Mouse (Mus musculus): ENCODE measurements around the gene Ptcra. TPM values are rescaled to one million over a fixed set of nuclear protein-coding genes. Genes with fewer than 3 reads are reported as not detected.
A peak's percentile ranks its signal among the peaks of the same experiment; 100 is the strongest.
"Not testable (repeated sequence)": the region's sequence is repeated elsewhere in the genome, so short reads cannot be mapped to it uniquely, and the experiment has no call there.

Gene Ptcra
- polyA plus RNA-seq (2016; fragmentation: Nextera tagmentation; extraction: Ambion mirVana) = 0.39 and 0.60 TPM in 2 replicates

DNA sequence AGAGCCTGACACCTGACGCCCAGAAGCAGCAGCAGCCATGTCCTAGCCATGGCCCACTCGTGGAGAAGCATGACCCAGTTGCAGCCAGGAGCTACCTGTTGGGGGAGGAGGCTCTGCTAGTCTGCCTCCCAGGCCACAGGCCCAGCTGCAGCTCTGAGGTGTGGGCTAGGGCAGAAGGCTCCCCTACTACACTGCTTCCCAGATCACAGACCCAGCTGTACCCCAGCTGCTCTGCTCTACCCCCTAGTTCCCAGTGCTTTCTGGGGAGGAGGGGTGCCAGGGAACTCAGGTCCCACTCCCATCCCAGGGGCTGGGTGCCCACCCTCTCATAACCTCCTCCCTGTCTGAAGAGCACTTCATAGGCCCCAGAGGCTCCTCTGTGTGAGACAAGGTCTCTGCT is at the start of gene Ptcra:
Ptcra (minus strand) TSS at position 169 of the 400 bp plus-strand sequence.
- Histone ChIP-seq H3K36me3 (no peaks in the 10 kb centered on the region), H3K27ac (no peak within 1 kb of the TSS), H3K4me3 (no peak within 1 kb of the TSS), H3K4me1 (peaks cover 5% of the 10 kb centered on the region; the same call in 1 of the 2 replicates), H3K27me3 (ENCODE audit: insufficient read depth, poor library complexity, severe bottlenecking) (no peaks in the 10 kb centered on the region), H3K9me3 (no peaks in the 10 kb centered on the region)
- DNase-seq (ENCODE audit: low spot score) = no peak
- WGBS = 72% methylated on average over 2 of the region's 2 CpGs

- no peaks in the 10 kb centered on the region for H3K4me1 ChIP-seq
- H3K36me3 ChIP-seq = peaks cover 53% of the 10 kb centered on the region
- DNase-seq (ENCODE audit: low spot score) = no peak
- no peak overlapping the region for H3K27ac ChIP-seq
- WGBS = 70% methylated on average over 1 of the region's 1 CpGs
- H3K9me3 ChIP-seq = no peaks in the 10 kb centered on the region
- no peaks in the 10 kb centered on the region for H3K27me3 ChIP-seq (ENCODE audit: insufficient read depth, poor library complexity, severe bottlenecking)
- no peak overlapping the region for H3K4me3 ChIP-seq
Measured at GRCm38 (mm10) chr17:46812442-46812841, 48.9 kb upstream of the Ptcra start.

GRCm38 (mm10) chr17:46810672-46811071 is 47.2 kb upstream of the Ptcra start:
- WGBS = 90% methylated on average over 3 of the region's 3 CpGs
- DNase-seq (ENCODE audit: low spot score) = no peak
- H3K4me3 ChIP-seq = no peak overlapping the region
- no peaks in the 10 kb centered on the region for H3K9me3 ChIP-seq
- no peaks in the 10 kb centered on the region for H3K27me3 ChIP-seq (ENCODE audit: insufficient read depth, poor library complexity, severe bottlenecking)
- no peaks in the 10 kb centered on the region for H3K4me1 ChIP-seq
- H3K27ac ChIP-seq = no peak overlapping the region
- H3K36me3 ChIP-seq = peaks cover 68% of the 10 kb centered on the region

DNA sequence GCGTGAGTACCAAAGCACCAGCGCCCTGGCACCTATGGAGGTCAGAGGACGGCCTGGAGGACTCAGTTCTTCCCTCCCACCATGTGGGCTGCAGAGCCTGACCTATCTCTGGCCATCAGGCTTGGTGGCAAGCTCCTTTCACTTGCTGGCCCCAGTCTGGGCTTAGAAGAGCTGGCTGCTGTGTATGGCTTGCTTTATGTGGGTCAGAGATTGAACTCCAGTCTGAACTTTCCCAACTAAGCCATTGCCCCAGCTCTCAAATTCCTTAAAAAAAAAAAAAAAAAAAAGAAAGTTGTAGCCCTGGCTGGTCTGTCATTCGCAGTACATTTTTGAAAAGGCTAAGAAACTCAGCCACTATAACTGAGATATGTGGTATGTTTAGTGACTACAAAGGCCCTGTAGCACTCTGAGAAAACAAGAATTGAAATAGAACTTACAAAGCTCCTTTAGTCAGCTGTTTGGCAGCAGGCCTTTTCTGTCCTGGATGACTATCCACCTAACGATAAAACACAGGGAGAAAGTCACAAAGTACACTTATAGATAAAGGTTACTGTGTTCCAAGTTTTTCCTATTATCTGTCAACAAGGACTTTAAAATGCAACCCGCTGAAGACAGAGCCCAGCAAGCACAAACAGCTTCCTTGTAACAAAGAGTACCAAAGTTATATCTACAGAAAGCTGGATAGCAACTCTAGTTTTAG is 45.8 kb upstream of the Ptcra start:
- H3K27me3 ChIP-seq (ENCODE audit: insufficient read depth, poor library complexity, severe bottlenecking) = no peaks in the 10 kb centered on the region
- H3K36me3 ChIP-seq = peaks cover 69% of the 10 kb centered on the region
- H3K4me1 ChIP-seq = no peaks in the 10 kb centered on the region
- H3K4me3 ChIP-seq = no peak overlapping the region
- H3K9me3 ChIP-seq = no peaks in the 10 kb centered on the region
- 80% methylated on average over 6 of the region's 6 CpGs for WGBS
- no peak for DNase-seq (ENCODE audit: low spot score)
- H3K27ac ChIP-seq = no peak overlapping the region

DNA sequence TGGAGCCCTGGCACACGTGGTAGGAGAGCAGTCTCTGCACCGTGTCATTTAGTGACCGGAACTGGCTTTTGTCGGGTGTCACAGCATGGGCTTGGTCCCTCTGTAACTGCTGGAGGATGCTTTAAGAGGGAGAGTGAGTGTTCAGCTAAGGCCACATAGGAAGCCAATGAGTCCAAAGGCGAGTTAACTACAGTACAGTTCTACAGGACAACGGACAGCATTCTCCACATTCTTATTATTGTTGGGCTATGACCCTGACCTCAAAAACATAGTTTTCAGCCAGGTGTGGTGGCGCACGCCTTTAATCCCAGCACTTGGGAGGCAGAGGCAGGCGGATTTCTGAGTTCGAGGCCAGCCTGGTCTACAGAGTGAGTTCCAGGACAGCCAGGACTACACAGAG is 44.9 kb upstream of the Ptcra start:
- peaks cover 64% of the 10 kb centered on the region for H3K36me3 ChIP-seq
- no peaks in the 10 kb centered on the region for H3K4me1 ChIP-seq
- no peak overlapping the region for H3K27ac ChIP-seq
- WGBS = 90% methylated on average over 10 of the region's 10 CpGs
- no peak for DNase-seq (ENCODE audit: low spot score)
- no peaks in the 10 kb centered on the region for H3K9me3 ChIP-seq
- no peaks in the 10 kb centered on the region for H3K27me3 ChIP-seq (ENCODE audit: insufficient read depth, poor library complexity, severe bottlenecking)
- no peak overlapping the region for H3K4me3 ChIP-seq

DNA sequence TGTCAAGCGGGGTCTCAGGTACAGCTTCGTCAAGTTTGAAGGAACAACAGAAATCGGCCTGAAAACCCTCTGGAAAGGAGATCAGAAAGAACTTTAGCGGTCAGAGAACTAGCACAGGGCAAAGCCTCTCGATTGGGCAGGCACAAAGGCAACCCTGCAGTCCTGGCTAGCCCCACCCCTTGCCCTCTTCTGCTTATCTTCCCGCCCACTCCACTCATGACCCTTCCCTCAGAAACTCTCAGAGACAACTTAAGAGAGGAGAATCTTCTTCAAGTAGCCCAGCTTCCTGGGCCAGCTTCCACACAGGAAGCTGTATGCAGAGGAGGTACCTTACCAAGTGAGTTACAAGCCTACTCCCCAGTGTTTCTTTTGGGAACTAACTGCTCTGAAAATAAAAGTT is 38.2 kb upstream of the Ptcra start:
- Histone ChIP-seq H3K9me3 (no peaks in the 10 kb centered on the region), H3K27me3 (ENCODE audit: insufficient read depth, poor library complexity, severe bottlenecking) (no peaks in the 10 kb centered on the region), H3K36me3 (peaks cover 53% of the 10 kb centered on the region), H3K27ac (no peak overlapping the region), H3K4me1 (peaks cover 10% of the 10 kb centered on the region), H3K4me3 (no peak overlapping the region)
- 83% methylated on average over 6 of the region's 6 CpGs for WGBS
- DNase-seq (ENCODE audit: low spot score) = no peak

DNA sequence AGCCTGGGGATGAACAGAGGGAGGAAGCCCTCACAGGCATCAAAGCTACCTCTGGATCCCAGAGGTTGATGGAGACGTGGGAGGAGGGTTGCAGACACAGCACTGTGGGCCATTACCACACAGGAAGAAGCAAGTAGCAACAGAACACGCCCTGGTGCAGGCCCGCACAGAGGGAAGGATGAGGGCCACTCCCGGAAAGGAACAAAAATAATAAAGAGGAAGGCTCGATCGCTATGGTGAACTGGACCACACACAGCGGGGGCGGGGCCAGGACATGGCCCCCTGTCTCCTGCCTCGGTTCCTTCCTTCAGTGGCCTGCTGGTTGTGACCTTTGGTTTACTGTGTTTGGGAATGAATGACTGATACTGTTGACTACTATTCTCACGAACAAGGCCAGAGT is 36.2 kb upstream of the Ptcra start:
- peaks cover 16% of the 10 kb centered on the region for H3K4me1 ChIP-seq
- H3K9me3 ChIP-seq = no peaks in the 10 kb centered on the region
- no peaks in the 10 kb centered on the region for H3K27me3 ChIP-seq (ENCODE audit: insufficient read depth, poor library complexity, severe bottlenecking)
- 85% methylated on average over 10 of the region's 10 CpGs for WGBS
- no peak overlapping the region for H3K27ac ChIP-seq
- peaks cover 35% of the 10 kb centered on the region for H3K36me3 ChIP-seq
- DNase-seq (ENCODE audit: low spot score) = no peak
- no peak overlapping the region for H3K4me3 ChIP-seq

GRCm38 (mm10) chr17:46797386-46797785 is 33.9 kb upstream of the Ptcra start:
- DNase-seq (ENCODE audit: low spot score) = no peak
- no peak overlapping the region for H3K27ac ChIP-seq
- no peaks in the 10 kb centered on the region for H3K9me3 ChIP-seq
- no peaks in the 10 kb centered on the region for H3K27me3 ChIP-seq (ENCODE audit: insufficient read depth, poor library complexity, severe bottlenecking)
- H3K4me3 ChIP-seq = no peak overlapping the region
- H3K4me1 ChIP-seq = peaks cover 16% of the 10 kb centered on the region
- WGBS = 25% methylated on average over 8 of the region's 8 CpGs
- peaks cover 32% of the 10 kb centered on the region for H3K36me3 ChIP-seq

- no peaks in the 10 kb centered on the region for H3K9me3 ChIP-seq
- 76% methylated on average over 4 of the region's 4 CpGs for WGBS
- peaks cover 30% of the 10 kb centered on the region for H3K36me3 ChIP-seq
- H3K4me1 ChIP-seq = peaks cover 16% of the 10 kb centered on the region
- no peak overlapping the region for H3K4me3 ChIP-seq
- DNase-seq (ENCODE audit: low spot score) = no peak
- H3K27me3 ChIP-seq (ENCODE audit: insufficient read depth, poor library complexity, severe bottlenecking) = no peaks in the 10 kb centered on the region
- no peak overlapping the region; the same call in 1 of the 2 replicates for H3K27ac ChIP-seq
Measured at GRCm38 (mm10) chr17:46796743-46797142, 33.2 kb upstream of the Ptcra start.

DNA sequence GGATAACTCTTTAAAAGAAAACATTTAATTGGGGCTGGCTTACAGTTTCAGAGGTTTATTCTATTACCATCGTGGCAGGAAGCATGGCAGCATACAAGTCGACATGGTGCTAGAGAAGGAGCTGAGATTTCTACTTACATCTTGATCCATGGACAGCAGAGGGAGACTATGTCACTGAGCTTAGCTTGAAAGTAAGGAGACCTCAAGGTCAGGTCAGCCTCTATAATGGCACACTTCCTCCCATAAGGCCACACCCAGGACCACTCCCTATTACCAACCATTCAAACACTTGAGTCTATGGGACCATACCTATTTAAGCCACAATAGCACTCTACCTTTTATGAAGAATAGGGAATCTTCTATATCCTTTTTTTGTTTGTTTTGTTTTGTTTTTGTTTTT is 29.5 kb upstream of the Ptcra start:
- Histone ChIP-seq H3K27ac (no peak overlapping the region), H3K36me3 (no peaks in the 10 kb centered on the region), H3K27me3 (ENCODE audit: insufficient read depth, poor library complexity, severe bottlenecking) (0 out of 2 replicates have a peak, but pooled peaks cover 6% of the 10 kb centered on the region), H3K4me3 (no peak overlapping the region), H3K9me3 (no peaks in the 10 kb centered on the region), H3K4me1 (peaks cover 16% of the 10 kb centered on the region)
- whole genome bisulfite sequencing = 78% methylated on average over 2 of the region's 2 CpGs
- DNase-seq (ENCODE audit: low spot score) = no peak

DNA sequence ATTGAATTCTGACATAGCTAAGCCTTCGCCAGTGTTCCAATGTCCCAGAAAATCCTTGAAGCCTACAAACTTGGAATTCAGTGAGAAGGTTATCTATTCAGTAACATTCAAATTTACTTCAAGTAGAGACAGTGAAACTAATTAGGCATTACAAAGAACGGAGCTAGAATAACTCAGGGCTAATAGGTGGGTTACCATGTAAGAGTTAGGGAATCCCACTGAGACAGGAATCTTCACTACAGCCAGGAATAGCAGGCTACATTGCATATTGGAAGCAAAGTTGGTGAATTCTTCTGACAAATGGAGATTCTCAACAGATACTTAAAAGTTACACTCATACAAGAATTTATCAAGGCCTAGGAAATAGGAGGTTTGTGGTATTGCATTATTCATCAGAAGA is 24.5 kb upstream of the Ptcra start:
- not testable (repeated sequence) for H3K4me1 ChIP-seq; H3K27ac ChIP-seq; H3K4me3 ChIP-seq; H3K9me3 ChIP-seq; H3K36me3 ChIP-seq; DNase-seq (ENCODE audit: low spot score); H3K27me3 ChIP-seq (ENCODE audit: insufficient read depth, poor library complexity, severe bottlenecking)
- 59% methylated on average over 2 of the region's 2 CpGs for WGBS

GRCm38 (mm10) chr17:46786952-46787351 is 23.4 kb upstream of the Ptcra start:
- H3K27ac ChIP-seq = no peak overlapping the region
- H3K36me3 ChIP-seq = no peaks in the 10 kb centered on the region
- 0 out of 2 replicates have a peak, but pooled peaks cover 6% of the 10 kb centered on the region for H3K27me3 ChIP-seq (ENCODE audit: insufficient read depth, poor library complexity, severe bottlenecking)
- no peak overlapping the region for H3K4me3 ChIP-seq
- H3K4me1 ChIP-seq = no peaks in the 10 kb centered on the region
- H3K9me3 ChIP-seq = no peaks in the 10 kb centered on the region
- no peak for DNase-seq (ENCODE audit: low spot score)
- 73% methylated on average over 5 of the region's 5 CpGs for WGBS

- no peaks in the 10 kb centered on the region for H3K4me1 ChIP-seq
- H3K9me3 ChIP-seq = no peaks in the 10 kb centered on the region
- 72% methylated on average over 2 of the region's 2 CpGs for WGBS
- H3K27ac ChIP-seq = peak overlapping the region; percentile 89
- H3K27me3 ChIP-seq (ENCODE audit: insufficient read depth, poor library complexity, severe bottlenecking) = no peaks in the 10 kb centered on the region
- peak overlapping the region; percentile 73 for H3K4me3 ChIP-seq
- peaks cover 28% of the 10 kb centered on the region for H3K36me3 ChIP-seq
- no peak for DNase-seq (ENCODE audit: low spot score)
Measured at GRCm38 (mm10) chr17:46783222-46783565, 19.7 kb upstream of the Ptcra start.
